Mouse (Mus musculus): ENCODE results near the gene Rgs16.
"Not testable (repeated sequence)": the region's sequence is repeated elsewhere in the genome, so short reads cannot be mapped to it uniquely, and the experiment has no call there.

Gene Rgs16

DNA sequence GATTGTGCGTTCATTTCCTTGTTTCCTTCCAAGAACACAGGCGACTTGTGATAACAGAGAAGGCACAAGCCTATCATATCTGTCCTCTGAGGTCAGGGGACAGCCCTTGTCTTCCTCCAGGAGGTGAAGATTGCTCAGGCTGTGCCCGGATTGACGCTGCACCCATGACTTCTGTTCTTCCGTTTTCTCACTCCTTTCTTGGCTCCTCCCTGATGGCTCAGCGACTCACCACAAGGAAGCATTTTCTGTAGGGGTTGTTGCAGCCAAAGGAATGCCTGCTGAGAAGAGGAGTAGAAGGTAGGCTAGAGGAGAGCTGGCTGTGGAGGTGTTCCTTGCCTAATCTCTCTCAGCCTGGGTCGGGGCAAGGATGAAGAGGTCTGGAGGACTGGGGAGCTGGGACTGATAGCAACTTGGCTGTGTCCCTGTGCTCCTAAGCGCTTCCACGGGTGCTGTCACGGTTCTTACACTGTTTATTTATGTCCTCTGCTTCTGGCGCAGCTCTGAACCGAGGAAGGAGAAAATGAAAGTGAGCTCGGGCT is 11.7 kb downstream of the Rgs16 start:
- DNase-seq, result peak in 1 of 2 experiments; percentile 45

DNA sequence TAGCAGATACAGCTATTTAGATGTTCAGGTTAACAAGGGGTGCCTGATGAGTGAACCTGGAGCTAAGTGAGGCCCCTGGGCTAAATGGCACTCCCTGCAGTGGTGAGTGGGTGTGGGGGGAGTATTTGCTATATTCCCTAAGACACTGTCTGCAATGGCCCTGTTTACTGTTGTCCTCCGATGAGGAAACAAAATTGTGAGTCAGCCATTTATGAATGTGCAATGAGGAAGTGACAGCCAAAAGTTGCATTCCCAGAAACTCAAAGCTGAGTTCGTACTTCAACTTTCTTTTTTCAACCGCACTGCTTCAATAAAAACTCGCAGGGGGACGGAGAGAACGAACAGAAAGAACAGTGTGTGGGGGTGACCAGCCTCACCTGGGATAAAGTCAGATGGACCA is 12.4 kb downstream of the Rgs16 start:
- no peak for DNase-seq

GRCm38 (mm10) chr1:153753725-153754464 is 13.7 kb downstream of the Rgs16 start:
- no peak for DNase-seq

- no peak for DNase-seq
These were observed 24.0 kb downstream of the Rgs16 start for GRCm38 (mm10) chr1:153764136-153764535.

GRCm38 (mm10) chr1:153766298-153766697 is 26.1 kb downstream of the Rgs16 start:
- no peak for DNase-seq

DNA sequence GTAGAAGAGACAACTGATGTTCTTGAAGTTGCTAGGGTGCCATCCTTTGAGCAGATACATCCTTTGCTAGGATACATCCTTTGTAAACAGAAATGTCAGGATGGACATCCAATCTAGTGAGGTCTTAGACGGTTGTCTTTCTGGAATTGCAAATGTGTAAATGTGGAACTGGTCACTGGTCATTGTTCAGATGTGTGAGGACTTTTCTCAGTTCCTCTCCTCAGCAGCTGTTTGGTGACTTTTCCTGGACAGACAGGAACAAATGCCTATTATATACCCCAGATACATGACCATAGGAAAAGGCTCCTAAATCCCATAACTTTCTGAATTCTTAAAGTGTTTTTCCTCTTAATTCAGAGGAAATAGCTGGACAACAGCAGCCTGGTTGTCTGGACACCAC is 27.1 kb downstream of the Rgs16 start:
- no peak for DNase-seq

- DNase-seq, result no peak
These were observed 28.3 kb downstream of the Rgs16 start for GRCm38 (mm10) chr1:153768465-153768864.

DNA sequence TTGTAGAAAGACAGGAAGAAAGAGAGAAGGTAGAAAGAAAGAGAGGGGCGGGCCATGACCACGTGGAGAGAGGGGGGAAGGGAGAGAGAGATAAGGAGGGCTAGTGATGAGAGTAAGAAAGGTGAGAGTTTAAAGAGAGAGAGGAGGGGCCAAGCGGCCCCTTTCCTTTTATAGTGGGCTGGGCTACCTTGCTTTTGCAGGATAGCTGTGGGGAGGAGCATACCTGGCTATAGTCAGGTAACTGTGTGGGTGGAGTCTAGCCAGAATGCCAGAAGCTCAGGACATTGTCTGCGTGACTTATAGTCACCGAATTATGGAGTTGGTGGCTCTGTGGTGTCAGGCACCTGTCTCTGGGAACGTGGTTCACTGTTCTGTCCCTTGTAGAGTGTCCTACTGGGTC is 29.4 kb downstream of the Rgs16 start:
- not testable (repeated sequence) for DNase-seq

DNA sequence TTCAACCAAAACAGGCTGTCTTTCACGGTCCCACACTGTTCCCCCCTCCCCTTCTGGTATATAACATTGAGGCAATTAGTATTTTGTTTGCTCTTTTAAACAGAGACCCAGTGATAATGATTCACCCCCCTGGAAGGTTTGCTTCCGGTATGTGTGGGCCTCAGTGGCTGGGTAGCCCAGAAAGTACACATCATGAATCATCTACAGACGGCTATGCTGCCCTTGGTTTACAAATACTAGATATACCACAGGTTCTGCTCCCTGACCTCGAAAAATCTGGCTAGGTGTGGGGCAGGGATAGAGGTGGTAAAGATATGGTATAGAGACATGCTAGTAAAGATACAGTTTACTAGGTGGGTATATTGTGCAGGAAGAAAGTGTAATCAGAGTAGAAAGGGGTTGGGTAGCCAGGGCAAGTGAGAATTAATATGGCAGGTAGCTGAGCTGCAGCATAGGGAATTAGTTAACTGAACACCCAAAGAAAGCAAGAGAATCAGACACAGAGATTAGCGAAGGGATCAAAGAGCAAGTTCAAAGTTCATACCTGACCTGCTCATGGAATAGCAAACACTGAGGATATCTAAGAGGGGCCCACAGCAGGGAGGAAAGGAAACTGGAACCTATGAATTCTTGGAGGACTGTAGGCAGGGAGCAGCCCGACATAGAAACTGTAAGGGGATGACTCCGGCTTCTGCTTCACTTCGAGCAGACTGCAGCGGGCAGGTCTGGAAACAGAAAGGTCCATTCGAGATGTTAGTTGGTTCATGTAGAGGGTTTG is 30.0 kb downstream of the Rgs16 start:
- no peak for DNase-seq

- DNase-seq, result no peak
These were observed 30.6 kb downstream of the Rgs16 start for GRCm38 (mm10) chr1:153770776-153771167.

GRCm38 (mm10) chr1:153775174-153775573 is 35.0 kb downstream of the Rgs16 start:
- DNase-seq, result no peak

DNA sequence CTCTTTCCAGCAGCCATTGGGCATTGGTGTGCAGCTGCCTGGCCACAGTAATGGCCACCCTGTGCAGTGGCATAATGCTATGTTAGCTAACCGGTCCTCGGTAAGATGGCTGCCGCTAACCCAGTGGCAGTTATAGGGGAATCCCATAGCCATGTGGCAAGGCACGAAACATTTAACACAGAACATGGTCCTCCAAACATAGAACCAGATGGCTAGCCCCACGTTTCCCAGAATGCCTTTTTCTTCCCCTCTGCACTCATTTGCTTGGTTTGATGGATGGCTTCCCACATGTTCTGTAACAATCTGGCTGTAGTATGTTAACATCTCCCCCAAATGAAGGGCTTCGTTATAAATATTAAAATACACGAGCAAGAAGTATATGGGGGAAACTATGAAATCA is 36.1 kb downstream of the Rgs16 start:
- no peak for DNase-seq

- no peak for DNase-seq
These were observed 38.1 kb downstream of the Rgs16 start for GRCm38 (mm10) chr1:153778205-153778604.

- DNase-seq, result no peak
These were observed 43.2 kb downstream of the Rgs16 start for GRCm38 (mm10) chr1:153783339-153783738.

- no peak for DNase-seq
These were observed 45.5 kb downstream of the Rgs16 start for GRCm38 (mm10) chr1:153785608-153786007.

DNA sequence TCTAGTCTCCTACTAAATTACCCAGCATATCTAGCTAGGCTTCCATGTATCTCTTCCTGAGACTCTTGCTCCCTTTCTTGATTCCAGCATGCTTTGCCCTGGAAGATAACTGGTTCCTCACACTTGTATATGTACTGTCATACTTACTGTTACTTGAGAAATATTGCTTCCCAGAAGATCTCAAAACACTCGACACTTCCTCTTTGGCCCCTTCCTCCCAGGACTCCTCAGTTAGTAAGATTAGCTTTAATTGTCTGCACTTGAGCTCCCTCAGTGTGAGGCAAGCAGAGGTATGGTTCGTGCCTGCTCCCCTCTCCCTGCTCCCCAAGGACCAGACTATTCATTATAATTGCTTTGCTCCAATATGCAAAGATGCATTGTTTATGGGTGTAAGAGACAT is 50.6 kb downstream of the Rgs16 start:
- no peak for DNase-seq

GRCm38 (mm10) chr1:153794241-153794640 is 54.1 kb downstream of the Rgs16 start:
- no peak for DNase-seq
